Mouse (Mus musculus) cerebellum, adult 2 months (tissue): ENCODE results near the gene Cd83.

Experiments
- CTCF ChIP-seq: fragments of 200-500 bp; IDR thresholded peaks from 2 replicates; pipeline ENCODE4 v1.5.1; 2011; ENCODE audit warnings: low read depth, mild to moderate bottlenecking, control low read depth, low read length, moderate library complexity, borderline replicate concordance; ENCODE audit not compliant: insufficient read depth
- POLR2A ChIP-seq: fragments of 200-500 bp; IDR thresholded peaks from 2 replicates; pipeline ENCODE4 v1.6.1; 2011; ENCODE audit warnings: low read length, control low read depth, borderline replicate concordance; ENCODE audit not compliant: insufficient read depth

DNA sequence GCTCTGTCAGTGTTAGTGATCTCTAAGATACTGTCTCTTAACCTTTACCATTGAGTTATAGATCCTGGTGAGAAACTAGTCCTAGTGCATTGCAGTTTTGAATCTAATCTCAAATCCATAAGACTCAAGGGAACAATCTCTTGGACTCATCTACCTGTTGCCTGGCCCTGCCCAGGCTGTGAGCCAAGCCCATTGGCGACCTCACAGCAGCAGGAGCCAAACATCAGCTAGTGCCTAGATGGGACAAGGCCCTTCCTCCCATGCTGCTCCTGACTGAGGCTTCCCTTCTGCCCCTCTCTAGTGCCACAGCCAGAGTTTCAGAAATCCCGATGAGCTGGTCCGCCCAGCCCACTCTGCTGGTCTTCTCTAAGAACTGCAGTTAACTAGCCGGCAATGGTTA lies 14.1 kb downstream of the Cd83 start:
- TF ChIP-seq CTCF = no peak
- no peak for TF ChIP-seq POLR2A
